Mouse (Mus musculus): ENCODE measurements around the gene Alox12e. TPM values are rescaled to one million over a fixed set of nuclear protein-coding genes. Genes with fewer than 3 reads are reported as not detected.

Alox12e gene
- 0.14 and 0.26 TPM in 2 replicates for polyA plus RNA-seq (2021; fragmentation: Nextera tagmentation)
- long read RNA-seq, experiment 1, partial matches to known transcripts: 0 of 4 reads
- long read RNA-seq, experiment 1, other reads (novel, unspliced or antisense): 4 of 4 reads
- long read RNA-seq, experiment 2: 0 reads

DNA sequence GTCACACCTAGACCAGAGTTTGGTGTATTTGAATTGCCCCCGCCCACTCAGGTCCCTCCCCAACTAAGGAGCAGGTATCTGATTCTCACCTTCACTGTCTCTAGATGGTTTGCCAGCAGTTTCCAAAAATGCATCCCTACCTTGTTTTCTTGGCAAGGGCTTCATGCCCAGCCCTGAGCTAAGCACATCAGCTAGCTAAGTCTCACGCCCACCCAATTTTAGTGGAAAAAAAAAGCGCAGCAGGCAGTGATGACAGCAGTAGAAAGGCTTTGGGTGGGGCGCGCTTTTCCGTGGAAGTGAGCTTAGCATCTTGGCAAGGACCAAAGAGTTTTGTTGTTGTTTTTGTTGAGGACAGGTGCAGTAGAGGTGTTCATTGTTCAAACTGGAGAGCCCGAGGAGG lies at the start of gene Alox12e:
TSS of gene Alox12e (minus strand) at position 101 of the 400 bp plus-strand sequence.

GRCm38 (mm10) chr11:70351868-70352267 lies 29.4 kb upstream of the Alox12e start, which contains the start of gene Alox15:
Gene Alox15, minus strand, starts transcription at chr11:70352031.

Other genes starting within 250 kb of the Alox12e start
- not detected in 2 replicates for gene Asgr2, start 230.0 kb downstream of the Alox12e start, polyA plus RNA-seq (2021; fragmentation: Nextera tagmentation)
- 0.83 and 1.4 TPM in 2 replicates for gene Mgl2, start 192.3 kb downstream of the Alox12e start, polyA plus RNA-seq (2021; fragmentation: Nextera tagmentation)
- gene Clec10a, start 166.4 kb downstream of the Alox12e start, polyA plus RNA-seq (2021; fragmentation: Nextera tagmentation): 1.9 and 2.1 TPM in 2 replicates
- gene Slc16a11, start 109.9 kb downstream of the Alox12e start, polyA plus RNA-seq (2021; fragmentation: Nextera tagmentation): 5.1 and 9.8 TPM in 2 replicates
- gene Slc16a13, start 101.6 kb downstream of the Alox12e start, polyA plus RNA-seq (2021; fragmentation: Nextera tagmentation): 1.9 and 2.8 TPM in 2 replicates
- gene Bcl6b, start 92.8 kb downstream of the Alox12e start, polyA plus RNA-seq (2021; fragmentation: Nextera tagmentation): 0.37 and 0.53 TPM in 2 replicates
- gene 0610010K14Rik, start 84.7 kb downstream of the Alox12e start, polyA plus RNA-seq (2021; fragmentation: Nextera tagmentation): 64.6 and 93.6 TPM in 2 replicates
- gene Gm21988, start 82.8 kb downstream of the Alox12e start, polyA plus RNA-seq (2021; fragmentation: Nextera tagmentation): 13.1 and 15.1 TPM in 2 replicates
- gene Rnasek, start 82.8 kb downstream of the Alox12e start, polyA plus RNA-seq (2021; fragmentation: Nextera tagmentation): 793 and 899 TPM in 2 replicates
- gene Alox12, start 67.3 kb downstream of the Alox12e start, polyA plus RNA-seq (2021; fragmentation: Nextera tagmentation): 0.22 and 0.38 TPM in 2 replicates
- not detected in 2 replicates for gene Alox15, start 29.4 kb upstream of the Alox12e start, polyA plus RNA-seq (2021; fragmentation: Nextera tagmentation)
- 4.6 and 12.1 TPM in 2 replicates for gene Pelp1, start 87.4 kb upstream of the Alox12e start, polyA plus RNA-seq (2021; fragmentation: Nextera tagmentation)
- 4.4 and 10.5 TPM in 2 replicates for gene Arrb2, start 110.0 kb upstream of the Alox12e start, polyA plus RNA-seq (2021; fragmentation: Nextera tagmentation)
- 17.4 and 19.0 TPM in 2 replicates for gene Med11, start 129.3 kb upstream of the Alox12e start, polyA plus RNA-seq (2021; fragmentation: Nextera tagmentation)
- 0.15 TPM in 1 of 2 replicates, not detected in the other for gene Zmynd15, start 136.8 kb upstream of the Alox12e start, polyA plus RNA-seq (2021; fragmentation: Nextera tagmentation)
- 2.2 and 3.3 TPM in 2 replicates for gene Cxcl16, start 137.4 kb upstream of the Alox12e start, polyA plus RNA-seq (2021; fragmentation: Nextera tagmentation)
- 0.38 and 0.93 TPM in 2 replicates for gene Tm4sf5, start 182.6 kb upstream of the Alox12e start, polyA plus RNA-seq (2021; fragmentation: Nextera tagmentation)
- gene Vmo1, start 192.0 kb upstream of the Alox12e start, polyA plus RNA-seq (2021; fragmentation: Nextera tagmentation): 0.33 and 0.36 TPM in 2 replicates
- gene Gltpd2, start 196.6 kb upstream of the Alox12e start, polyA plus RNA-seq (2021; fragmentation: Nextera tagmentation): 0.38 TPM in 1 of 2 replicates, not detected in the other
- gene Psmb6, start 202.7 kb upstream of the Alox12e start, polyA plus RNA-seq (2021; fragmentation: Nextera tagmentation): 559 and 574 TPM in 2 replicates
- gene Gm40193, start 210.3 kb upstream of the Alox12e start, polyA plus RNA-seq (2021; fragmentation: Nextera tagmentation): not detected in 2 replicates
- gene Pld2, start 217.4 kb upstream of the Alox12e start, polyA plus RNA-seq (2021; fragmentation: Nextera tagmentation): 5.1 and 8.5 TPM in 2 replicates
- gene Mink1, start 240.3 kb upstream of the Alox12e start, polyA plus RNA-seq (2021; fragmentation: Nextera tagmentation): 16.0 and 79.5 TPM in 2 replicates

Data from left cerebral cortex, adult 6 months (tissue).